Mouse (Mus musculus) thymus, adult 18-20 months (tissue): ENCODE data around the gene Qtrt2.

Source experiments
- DNase-seq, 2 experiments: peaks; one replicate each; pipeline ENCODE4 v3.0.0; 2022; ENCODE audit warnings: mixed read lengths in 2 of 2

Gene Qtrt2

DNA sequence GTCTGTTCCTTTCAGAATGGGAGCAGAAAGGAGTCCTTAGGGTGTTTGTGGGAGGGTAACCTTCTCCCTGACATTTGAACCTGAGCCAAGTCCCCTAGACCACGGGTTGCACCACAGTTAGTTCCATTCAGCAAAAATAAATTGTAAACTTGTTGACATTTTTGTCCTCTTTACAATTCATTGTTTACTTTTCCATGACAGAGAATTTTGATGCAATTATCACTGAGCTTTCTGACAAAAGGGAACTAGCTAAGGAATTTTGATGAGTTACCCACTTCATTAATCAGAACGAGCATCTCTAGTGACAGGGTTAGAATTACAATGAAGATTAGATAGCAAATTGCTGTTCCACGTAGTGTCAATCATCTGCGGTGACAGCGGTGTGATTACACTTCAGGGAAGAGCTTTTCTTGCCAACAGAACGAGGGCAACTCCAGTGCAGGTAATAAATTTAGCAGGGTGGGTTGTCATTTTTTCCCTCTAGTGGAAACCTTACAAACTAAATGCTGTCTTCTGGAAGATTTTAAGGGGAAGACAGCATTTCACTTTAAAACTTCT lies 1.5 kb downstream of the Qtrt2 start:
- DNase-seq, result no peak

DNA sequence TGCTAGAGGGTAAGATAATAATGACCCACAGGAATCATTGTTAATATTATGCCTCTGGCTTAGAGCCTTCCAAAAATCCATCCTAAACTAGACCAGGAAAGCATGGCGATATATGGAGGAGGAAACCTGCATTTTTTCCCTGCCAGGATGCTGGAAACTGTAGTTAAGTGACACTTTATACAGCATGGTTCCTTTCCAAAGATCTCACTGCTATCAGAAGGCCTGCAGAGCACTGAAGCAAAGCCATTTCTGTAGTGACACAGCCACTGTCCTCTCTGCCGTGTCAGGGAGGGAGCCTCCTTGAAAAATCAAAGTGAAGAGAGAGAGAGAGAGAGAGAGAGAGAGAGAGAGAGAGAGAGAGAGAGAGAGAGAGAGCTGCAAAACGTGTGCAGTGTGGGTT lies 4.0 kb downstream of the Qtrt2 start:
- DNase-seq, result no peak

DNA sequence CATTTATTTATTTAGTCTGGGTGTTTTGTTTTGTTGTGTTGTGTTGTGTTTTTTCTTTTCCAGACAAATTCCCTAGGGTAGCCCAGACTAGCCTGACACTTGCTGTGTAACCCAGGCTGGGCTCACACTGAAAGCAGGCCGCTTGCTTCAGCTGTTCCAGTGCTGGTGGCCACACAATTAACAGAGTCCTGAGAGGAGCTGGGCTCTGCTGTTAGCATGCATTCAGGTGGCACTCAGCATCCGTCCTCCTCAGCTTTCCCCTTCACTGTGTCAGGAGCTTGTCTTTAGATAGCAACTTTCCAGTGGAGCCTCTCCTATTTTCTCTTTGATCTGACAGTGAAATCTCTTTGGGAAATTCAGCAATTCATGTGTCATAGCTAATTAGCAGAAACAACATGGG lies 4.6 kb downstream of the Qtrt2 start:
- no peak for DNase-seq

DNA sequence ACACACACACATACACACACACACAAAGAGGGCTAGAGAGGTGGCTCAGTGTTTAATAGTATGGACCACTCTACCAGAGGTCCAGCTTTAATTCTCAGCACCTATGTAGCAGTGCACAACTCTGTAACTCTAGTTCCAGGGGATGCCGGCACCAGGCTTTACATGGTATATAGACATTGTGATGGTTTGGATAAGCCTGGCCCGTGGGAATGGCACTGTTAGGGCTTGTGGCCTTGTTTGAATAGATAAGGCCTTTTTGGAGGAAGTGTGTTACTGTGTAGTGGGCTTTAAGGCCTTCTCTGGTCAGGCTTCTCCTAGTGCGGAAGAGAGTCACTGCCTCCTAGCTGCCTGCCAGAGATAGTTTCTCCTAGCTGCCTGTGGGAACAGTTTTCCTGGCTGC lies 7.7 kb downstream of the Qtrt2 start:
- no peak for DNase-seq

DNA sequence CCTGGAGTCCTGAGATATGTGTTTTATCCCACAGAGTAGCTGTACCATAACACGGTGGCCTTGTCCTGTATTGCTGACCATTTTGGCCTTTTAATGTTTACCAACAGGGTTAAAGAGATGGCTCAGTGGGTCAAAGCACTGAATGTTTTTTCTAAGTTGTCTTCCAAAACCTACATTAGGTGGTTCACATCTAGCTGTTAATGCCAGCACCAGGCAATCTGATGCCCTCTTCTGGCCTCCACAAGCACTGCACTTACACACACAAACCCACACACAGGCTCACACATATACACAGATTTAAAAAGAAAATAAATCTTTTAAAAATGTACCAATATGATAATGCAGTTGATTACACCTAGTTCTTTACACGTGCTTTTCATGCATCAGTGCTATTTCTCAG lies 17.7 kb downstream of the Qtrt2 start:
- DNase-seq, result no peak

DNA sequence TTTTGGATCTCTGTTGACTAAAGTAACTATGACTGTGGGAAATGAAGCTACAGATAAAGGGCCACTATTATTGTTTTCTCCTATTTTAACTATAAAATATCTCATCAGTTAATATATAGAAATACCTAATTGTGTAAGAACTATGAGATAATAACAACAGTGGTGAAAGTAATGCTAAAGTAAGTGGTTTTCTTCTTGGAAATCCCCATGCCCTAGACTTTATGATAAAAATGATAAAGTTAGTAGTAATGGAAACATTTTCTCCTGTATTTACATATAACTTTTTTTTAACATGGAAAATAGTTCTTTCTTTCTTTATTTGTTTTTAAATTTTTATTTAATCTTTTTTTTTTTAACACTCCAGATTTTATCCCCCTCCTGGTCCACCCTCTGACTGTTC lies 26.0 kb downstream of the Qtrt2 start:
- DNase-seq, result no peak

DNA sequence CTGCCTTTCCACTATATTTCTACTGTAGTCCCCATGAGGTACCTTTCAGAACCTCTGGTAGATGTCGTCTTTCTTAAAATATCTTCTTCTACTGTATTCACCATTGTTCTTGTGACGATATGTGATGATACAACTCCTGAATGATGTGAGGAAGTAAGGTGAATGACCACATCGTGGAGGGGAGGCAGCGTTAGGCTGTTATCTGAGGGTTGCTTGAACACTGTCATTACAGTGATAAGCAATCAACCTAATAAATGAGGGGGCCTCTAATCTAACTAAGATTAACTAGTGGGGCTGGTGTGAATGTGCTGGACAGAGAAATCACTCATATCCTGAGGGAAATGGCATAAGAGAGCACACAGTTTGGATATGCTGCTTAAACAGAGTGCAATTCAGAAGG lies 26.5 kb downstream of the Qtrt2 start:
- DNase-seq, result no peak

DNA sequence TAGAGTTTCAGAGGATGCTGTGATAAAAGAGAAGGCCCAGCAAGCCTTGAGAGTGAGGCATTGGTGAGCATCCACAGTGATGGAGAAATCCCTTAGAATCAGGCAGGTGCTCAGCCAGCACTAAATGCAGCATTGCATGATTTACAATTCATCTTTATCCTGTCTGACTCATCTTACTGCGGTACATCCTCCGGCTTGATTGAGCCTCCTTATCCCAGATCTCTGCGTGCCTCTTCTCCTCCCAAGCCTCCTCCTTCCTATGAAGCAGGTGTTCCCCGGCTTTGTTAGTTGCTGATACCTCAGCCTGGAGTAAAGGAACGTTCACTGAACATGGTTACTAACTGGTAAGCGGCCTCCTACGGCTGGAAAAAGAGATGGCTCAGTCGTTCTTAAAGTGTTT lies 32.1 kb downstream of the Qtrt2 start:
- DNase-seq, result no peak

DNA sequence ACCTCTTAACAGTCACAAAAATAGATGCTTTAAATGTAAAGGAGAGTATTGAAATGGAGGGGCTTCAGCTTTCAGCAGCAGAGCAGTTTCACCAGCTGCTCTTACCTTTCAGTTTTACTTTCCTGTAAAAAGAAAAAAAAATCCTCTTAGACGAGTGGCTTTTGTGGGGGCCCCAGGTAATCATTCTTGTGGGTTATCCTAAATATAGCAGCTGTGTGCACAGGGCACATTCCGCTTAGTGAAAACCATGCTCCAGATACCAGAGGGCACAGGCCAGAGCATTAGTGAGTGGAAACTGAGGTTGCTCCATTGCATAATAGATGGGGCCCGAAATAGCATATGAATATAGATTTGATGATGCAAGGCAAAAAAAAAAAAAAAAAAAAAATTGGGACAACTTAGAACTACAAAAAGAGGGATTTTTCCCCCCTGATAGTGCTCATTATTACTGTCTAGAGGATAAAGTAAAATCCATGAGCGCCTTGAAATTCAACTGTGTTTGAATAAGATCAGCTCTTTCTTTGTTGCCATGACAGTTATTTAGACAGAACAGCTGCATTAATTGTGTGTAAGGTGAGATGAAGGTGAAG lies 35.8 kb downstream of the Qtrt2 start:
- no peak for DNase-seq

DNA sequence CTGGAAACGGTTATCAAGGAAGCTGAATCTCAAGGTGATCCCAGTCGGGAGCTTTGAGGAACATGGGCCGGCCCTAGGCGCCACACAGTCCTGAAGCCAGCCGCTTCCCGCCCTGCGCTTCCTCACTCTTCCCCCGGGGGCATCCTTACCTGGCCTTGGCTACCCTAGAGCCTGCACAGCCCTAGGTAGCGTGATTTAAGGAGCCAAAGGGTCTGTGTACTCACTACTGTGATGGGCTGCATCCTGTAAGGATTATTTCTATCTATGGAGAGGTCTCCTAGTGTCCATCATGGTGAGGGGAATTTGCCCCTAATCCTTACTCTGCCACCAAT lies 36.6 kb downstream of the Qtrt2 start:
- no peak for DNase-seq

DNA sequence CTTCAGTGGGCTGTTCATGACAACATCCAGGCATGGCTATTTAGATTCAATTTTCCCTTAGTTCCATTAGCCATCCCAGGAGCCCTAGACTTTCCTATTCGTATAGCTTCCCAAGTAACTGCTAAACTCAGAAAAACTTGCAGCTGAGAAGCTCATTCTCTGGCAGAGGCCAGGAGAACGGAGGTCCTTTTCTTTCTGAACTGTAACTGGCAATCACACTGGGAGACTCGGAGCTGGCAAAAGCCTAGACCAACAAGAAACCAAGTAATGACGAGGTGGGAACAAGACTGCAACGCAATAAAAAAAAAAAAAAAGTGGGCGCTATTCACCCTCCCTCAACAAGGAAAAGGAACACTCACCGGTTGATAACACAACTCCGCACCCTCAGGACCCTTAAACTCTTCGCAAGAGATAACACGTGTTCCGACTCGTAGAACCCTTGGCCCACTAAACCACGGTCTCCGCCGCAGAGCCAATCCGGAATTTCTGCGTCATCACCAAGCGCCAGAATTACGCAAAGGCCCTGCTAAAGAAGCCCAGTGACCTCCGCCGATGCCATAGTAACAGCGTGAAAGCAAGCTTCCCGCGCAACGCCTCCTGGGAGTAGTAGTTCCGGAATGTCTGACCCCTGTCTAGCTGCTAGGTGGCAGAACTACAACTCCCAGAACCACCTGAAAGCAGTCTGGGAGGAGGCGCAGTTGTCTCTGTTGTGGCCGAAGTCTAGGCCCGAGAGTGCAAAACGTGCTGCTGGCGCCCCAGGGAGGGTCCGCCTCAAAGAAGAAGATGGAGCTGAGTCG lies 37.2 kb downstream of the Qtrt2 start, which contains the start of gene Ccdc191:
Ccdc191 (plus strand) TSS at position 593 of the 797 bp plus-strand sequence.
- DNase-seq, result peak; percentile 97 to 99

DNA sequence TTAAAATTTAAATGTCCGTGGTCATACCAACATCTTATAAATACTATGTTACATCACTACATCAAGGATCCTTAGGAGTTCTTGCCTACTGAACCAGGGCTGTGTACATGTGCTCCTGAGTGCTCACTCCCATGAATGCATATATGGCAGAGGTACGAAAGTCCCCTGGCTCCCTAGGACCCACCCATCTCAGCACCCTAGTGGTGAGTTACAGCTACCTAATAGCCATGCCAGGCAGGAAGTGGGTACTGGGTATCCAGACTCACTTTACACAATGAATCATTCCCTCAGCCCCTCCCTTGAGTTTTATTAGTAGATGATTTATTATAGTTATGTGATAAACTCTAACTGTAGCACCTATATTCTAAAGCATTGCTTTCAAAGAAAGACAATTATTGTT lies 44.3 kb downstream of the Qtrt2 start:
- DNase-seq, result no peak

DNA sequence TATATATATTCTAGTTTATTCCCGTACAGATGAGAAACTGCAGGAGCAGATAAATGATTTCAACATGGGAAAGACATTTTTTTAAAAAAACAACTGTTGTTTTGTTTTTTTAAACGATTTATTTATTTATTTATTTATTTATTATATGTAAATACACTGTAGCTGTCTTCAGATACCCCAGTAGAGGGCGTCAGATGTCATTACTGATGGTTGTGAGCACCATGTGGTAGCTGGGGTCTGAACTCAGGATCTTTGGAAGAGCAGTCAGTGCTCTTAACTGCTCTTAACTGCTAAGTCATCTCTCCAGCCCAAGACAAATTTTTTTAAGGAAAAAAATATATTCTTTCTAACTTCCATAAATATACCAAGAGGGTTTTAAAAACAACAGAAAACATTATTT lies 45.0 kb downstream of the Qtrt2 start:
- DNase-seq, result no peak

DNA sequence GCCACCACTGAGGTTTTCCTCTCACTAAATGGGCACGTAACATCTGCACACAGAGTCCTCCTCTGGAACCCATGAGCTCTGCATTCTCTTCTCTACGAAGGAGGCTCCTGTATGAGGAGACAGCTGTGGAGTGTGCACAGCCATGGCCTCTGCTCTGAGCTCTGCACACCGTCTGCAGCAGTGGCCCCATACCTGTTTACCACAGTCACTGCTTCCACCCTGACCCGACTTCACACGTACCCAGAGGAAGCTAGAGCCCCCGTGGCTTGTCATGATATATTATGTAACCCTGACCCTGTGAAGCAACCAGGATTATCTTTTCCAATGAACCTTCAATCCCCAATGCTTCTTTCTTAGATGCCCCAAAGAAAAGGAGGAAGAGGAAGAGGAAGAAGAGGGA lies 46.8 kb downstream of the Qtrt2 start:
- no peak for DNase-seq

DNA sequence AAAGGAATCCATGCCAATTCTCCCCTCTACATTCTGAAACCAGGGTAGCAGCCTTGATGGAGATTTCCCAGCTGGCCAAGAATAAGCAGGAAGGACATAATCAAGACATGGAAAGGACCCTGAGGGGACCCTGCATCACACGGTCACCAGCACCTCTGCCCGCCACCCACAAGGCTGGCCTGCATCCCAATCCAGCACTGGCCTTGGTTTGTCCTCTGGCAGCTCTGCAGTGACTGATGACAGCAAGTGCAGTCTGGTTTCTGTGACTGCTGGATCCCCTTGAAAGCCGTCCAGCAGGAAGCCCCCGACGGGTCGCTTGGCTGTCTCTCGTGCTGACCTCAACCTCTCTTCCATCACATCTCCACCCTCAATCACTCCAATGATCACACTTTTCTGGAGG lies 55.2 kb downstream of the Qtrt2 start:
- DNase-seq, result no peak

DNA sequence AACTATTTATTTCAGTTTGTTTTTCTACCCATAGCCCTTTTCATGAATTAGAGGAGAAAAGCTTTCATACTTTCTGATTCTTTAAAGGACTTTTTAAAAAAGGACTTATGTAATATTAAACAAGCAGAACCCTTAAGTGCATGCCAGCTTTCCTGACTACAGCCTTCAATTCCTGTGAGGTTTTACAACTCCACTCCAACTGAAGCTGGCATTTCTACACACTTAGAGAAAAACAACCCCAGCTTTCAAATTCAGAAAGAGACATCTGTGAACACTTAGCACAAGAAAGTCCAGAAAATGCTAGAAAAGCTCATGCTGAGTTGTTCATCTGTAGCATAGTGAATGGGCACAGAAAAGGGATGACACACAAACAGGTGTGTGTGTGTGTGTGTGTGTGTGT lies 56.8 kb downstream of the Qtrt2 start:
- DNase-seq, result no peak

DNA sequence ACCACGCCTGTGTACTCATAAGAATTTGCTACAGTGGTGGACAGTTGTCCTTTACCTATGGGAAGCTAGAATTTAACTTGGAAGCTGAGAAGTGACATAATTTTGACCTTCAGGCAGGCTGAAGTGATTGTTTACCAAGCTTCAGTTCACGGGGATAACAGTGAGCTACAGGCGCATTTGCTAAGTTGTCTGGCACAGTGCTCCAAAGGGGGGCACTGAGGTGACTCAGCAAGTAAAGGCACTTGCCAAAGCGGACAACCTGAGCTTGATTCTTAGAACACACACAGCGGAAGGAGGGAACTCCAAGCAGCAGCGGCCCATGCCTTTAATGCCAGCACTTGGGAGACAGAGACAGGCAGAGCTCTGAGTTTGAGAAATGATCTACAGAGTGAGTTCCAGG lies 66.0 kb downstream of the Qtrt2 start:
- DNase-seq, result no peak

DNA sequence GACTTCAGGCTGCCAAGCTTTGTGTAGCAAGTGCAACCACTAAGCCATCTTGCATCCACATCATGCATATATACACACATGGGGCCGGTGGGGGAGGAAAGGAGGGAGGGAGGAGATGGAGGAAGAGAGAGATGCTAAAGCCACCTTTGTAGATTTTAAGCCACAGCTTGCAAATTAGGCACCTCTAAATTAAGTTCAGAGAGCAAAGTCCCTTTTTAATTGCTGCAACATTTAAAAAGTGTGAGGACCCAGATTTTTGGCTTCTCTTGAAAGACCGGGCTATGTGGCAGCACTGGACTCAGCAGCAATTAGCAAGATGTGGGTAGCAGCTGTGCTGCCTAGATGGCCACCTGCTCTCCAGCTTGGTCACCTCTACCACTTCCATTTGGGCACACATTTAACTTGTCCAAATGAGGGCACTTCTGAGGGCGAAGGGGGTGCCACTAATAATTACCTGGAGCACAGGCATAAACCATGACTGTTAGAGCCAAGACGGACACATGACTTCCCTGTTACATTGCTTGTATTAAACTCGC lies 67.6 kb downstream of the Qtrt2 start:
- no peak for DNase-seq

DNA sequence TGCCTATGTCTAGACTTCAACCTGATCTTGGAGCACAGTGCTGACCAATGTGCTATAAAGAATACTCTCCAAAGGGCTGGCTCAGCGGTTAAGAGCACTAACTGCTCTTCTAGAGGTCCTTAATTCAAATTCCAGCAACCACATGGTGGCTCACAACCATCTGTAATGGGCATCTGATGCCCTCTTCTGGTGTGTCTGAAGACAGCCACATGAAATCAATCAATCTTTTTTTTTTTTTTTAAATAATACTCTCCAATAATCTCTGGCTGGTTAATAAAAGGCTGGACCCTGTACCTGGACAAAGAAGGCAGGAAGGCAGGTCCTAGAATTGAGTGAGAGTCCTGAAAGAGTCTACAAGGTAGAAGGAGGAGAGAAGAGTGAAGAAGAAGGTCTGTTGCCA lies 76.8 kb downstream of the Qtrt2 start:
- DNase-seq, result no peak

DNA sequence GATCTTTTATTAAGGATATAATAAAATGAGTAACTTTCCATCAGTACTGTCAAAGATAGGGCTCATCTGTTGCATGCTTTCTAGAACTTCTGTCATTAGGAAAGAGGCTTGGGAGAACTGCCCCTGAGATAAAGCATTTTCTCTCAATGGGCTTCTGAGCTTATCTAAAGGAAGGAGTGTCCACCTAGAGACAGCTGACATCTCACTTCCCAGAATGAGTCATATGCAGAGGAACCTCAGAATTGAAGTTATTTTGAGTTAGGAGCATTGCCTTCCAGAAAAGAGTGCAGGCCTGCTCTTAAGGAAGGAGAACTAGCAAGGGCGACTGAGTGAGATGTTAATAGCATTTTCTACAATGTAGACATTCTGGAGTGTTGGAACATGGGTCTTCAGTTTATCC lies 85.4 kb downstream of the Qtrt2 start:
- DNase-seq, result no peak

DNA sequence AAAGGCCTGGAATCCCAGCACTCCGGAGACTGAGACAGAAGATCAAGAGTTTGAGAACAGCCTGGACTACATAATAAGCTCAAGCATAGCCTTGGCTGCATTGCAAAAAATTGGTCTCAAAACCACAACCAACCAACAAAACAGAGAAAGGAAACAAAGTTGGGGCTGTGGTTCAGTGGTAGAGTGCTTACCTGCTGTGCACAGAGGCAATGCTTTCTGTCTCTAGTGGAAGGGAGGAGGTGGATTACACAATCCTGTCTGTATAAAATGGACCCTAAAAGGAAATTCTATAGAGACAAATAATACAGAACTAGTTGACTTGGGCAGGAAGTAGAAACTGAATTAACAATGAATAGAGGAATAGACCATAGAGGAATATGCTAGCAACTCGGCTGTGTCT lies 94.7 kb downstream of the Qtrt2 start:
- no peak for DNase-seq

DNA sequence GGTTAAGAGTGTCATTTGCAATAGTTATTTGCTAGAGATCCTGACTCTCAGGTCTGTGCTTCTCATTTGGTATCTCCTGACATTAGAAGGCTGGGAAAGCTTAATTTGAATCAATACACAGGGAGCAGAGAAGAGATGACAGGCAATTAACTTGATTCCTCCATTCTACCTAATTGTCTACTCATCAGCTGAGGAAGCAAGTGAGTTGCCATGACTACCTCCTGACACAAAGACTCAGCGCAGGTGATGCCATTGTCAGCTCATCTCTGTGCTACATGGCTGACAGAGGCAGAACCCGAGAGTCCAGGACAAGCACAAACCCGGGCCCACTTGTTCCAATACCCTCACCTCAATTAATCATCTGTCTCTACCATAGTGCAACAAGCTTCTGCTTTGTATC lies 99.1 kb downstream of the Qtrt2 start:
- DNase-seq, result no peak

DNA sequence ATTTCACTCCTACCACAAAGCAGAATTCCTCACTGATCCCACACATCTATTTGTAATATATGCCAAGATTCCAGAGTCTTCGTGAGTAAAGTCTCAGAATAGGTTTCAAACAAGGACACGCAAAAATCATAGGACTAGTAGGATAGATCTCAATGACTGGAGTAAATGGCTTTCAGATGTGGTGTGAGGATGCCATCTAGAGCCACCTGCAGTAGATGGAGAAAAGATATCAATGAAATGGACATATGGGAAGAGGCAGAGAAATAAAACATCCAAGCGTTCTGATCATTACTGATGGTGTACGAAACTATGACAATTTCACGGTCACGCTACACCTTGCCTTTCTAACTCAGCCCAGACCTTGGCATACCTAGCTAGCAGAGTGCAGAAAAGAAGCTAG lies 108.2 kb downstream of the Qtrt2 start:
- no peak for DNase-seq

DNA sequence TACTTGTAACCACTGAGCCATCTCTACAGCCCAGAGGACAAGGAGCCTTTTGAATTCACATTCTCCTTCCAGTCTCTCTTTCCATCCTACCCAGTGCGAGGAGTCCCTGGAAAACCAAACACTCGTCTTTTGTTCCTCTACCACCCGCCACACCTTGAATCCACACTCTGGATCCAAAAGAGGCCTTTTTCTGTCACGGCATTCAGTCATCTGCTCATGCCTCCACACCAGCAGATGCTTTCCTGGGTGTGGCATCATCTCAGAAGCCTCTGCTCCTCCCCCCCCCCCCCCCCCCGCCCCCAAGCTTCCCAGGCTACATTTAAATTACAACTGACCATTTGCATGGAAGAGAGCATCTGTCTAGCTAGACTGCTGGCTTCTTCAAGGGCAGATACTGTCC lies 110.3 kb downstream of the Qtrt2 start:
- no peak for DNase-seq

DNA sequence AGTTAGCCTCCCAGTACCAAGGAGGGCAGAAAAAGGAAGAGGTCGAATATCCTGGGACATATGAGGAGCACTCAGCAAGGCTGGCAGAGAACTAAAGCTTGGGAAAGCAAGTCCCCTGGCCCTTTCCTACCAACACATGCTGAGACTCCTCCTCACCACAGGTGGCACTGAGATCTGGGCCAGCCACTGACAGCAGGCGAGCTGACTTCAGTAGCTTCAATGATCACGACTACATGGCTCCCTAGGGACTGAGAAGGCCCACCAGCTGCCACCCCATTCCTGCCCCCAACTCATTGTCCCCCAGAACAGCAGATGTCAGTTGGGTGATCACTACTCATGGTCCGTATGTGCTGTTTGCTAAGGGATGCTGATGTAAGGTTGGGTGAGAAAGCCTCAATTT lies 112.0 kb downstream of the Qtrt2 start:
- DNase-seq, result no peak
